Mouse (Mus musculus) skeletal muscle tissue, adult 2 months (tissue): ENCODE results near the gene Psmb4.
A peak's percentile ranks its signal among the peaks of the same experiment; 100 is the strongest.
"Not testable (repeated sequence)": the region's sequence is repeated elsewhere in the genome, so short reads cannot be mapped to it uniquely, and the experiment has no call there.

ENCODE experiments used
- DNase-seq: peaks from one replicate; pipeline ENCODE4 v3.0.0-alpha.2; 2012; ENCODE audit warnings: low read depth, low spot score

Gene Psmb4

GRCm38 (mm10) chr3:94906482-94906881, 19.7 kb upstream of the Psmb4 start:
- no peak for DNase-seq

GRCm38 (mm10) chr3:94904759-94905158, 18.0 kb upstream of the Psmb4 start:
- not testable (repeated sequence) for DNase-seq

- peak; percentile 27 for DNase-seq
These were observed 16.0 kb upstream of the Psmb4 start for GRCm38 (mm10) chr3:94902747-94903146.

GRCm38 (mm10) chr3:94894076-94894475, 7.3 kb upstream of the Psmb4 start:
- DNase-seq = no peak

- no peak for DNase-seq
These were observed 1.8 kb upstream of the Psmb4 start for GRCm38 (mm10) chr3:94888595-94888994.

- no peak for DNase-seq
These were observed 4.2 kb downstream of the Psmb4 start for GRCm38 (mm10) chr3:94882579-94882978.

GRCm38 (mm10) chr3:94881840-94882239, 4.9 kb downstream of the Psmb4 start:
- DNase-seq = no peak

- no peak for DNase-seq
These were observed 8.1 kb downstream of the Psmb4 start for GRCm38 (mm10) chr3:94878618-94879017.

GRCm38 (mm10) chr3:94869011-94869410, 17.8 kb downstream of the Psmb4 start:
- no peak for DNase-seq

GRCm38 (mm10) chr3:94859471-94859870, 27.3 kb downstream of the Psmb4 start:
- DNase-seq = no peak

GRCm38 (mm10) chr3:94852215-94852614, 34.5 kb downstream of the Psmb4 start:
- no peak for DNase-seq

GRCm38 (mm10) chr3:94851731-94852130, 35.0 kb downstream of the Psmb4 start:
- DNase-seq = no peak

- peak; percentile 33 for DNase-seq
These were observed 37.4 kb downstream of the Psmb4 start for GRCm38 (mm10) chr3:94849338-94849737.

- DNase-seq = no peak
These were observed 39.4 kb downstream of the Psmb4 start for GRCm38 (mm10) chr3:94847382-94847781.

- DNase-seq = no peak
These were observed 47.7 kb downstream of the Psmb4 start for GRCm38 (mm10) chr3:94839101-94839500.

- DNase-seq = no peak
These were observed 48.1 kb downstream of the Psmb4 start for GRCm38 (mm10) chr3:94838631-94839030.

- DNase-seq = peak; percentile 77
These were observed 48.7 kb downstream of the Psmb4 start for GRCm38 (mm10) chr3:94837959-94838496.

GRCm38 (mm10) chr3:94837183-94837890, 49.4 kb downstream of the Psmb4 start, which contains the start of gene Pogz:
Gene Pogz (plus strand): TSS chr3:94837567.
- DNase-seq = peak; percentile 98

GRCm38 (mm10) chr3:94835396-94835795, 51.4 kb downstream of the Psmb4 start:
- DNase-seq = no peak
